Mouse (Mus musculus) layer of hippocampus, adult 9-11 months (tissue): ENCODE results near the gene Nxph4.
A peak's percentile ranks its signal among the peaks of the same experiment; 100 is the strongest.

Source experiments
- DNase-seq: peaks from one replicate; pipeline ENCODE4 v3.0.0; 2022

Nxph4 gene

GRCm38 (mm10) chr10:127542084-127542483 lies 7.7 kb upstream of the Nxph4 start:
- DNase-seq = peak; percentile 84

DNA sequence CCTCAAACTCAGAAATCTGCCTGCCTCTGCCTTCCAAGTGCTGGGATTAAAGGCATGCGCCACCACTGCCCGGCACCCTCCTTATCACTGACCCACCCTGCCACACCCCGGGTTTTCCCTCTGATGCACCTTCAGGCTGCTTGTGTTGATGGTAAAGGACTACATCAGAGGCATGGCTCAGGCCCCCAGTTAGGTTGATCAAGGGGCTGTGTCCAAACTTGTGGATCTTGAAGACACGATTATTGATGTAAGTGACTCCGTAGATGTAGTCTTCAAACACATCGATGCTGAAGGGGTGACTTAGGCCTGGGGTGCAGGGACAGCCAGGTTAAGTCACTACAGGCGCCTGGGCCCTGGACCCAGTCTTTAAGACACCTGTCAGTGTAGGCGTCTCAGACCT lies 7.2 kb upstream of the Nxph4 start:
- DNase-seq = no peak

DNA sequence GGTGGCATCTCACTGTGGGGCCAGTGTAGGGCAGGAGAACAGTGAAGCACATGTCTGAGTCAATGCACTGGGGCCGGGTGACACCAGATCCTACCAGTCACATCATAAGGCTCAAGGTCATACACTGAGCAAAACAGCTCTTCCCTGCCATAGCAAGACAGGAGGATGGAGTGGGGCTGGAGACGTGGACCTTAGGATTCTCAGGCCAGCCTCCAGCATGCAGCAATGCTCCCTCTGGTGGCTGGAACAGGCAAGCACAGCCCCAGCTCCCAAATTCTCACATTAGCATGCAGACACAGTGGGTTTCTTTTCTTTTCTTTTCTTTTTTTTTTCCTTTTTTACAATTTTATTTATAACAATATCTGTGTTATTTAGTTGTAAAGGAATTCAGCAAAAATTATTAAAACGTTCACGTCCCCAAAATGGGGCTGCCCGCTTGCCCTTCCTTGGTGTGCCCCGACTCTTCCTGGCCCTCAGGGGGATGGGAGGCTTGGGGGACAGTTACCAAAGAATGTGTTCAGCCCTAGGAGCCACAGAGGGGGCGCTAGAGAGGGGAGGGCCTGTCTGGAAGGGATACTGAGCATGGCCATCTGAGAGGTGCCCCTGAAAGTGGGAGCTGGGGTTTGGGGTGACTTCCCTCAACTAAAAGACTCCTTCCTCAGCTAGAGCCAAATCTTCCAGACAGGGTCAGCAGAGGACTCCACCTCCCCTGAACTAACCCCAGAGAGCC lies 3.7 kb upstream of the Nxph4 start:
- peak; percentile 80 for DNase-seq

DNA sequence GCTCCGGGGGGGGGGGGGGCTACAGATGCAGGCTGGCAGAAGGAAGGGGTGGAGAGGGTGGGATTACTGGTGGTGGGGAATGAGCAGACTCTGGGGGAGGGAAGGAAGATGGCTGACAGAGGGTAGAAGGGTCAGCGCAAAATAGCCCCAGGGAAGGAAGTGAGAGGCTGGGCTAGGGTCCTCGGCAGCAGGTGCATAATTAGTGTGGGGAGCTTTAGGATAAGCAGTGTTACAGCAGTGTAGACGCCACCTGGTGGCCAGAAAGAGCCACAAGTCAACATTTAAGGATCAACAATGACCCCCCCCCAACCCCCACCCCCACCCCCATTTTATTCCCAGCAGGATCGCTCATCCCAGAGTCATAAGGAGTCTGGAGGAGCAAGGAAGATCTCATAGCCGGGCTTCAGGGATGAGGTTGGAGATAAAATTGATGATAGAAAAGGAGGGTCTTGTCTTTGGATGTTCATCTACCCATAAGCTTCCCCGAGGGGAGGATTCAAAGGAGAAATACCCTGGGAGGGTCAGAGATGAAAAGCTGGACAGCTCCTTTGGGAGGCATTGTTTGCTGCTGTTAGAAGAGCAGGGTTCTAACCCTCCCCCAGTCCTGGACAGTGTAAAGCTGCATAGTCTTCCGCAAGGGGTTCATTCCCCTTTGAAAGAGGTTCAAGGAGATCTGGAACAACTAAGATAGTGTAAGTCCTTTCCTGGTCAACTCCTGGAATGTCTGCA lies 2.4 kb upstream of the Nxph4 start:
- no peak for DNase-seq

DNA sequence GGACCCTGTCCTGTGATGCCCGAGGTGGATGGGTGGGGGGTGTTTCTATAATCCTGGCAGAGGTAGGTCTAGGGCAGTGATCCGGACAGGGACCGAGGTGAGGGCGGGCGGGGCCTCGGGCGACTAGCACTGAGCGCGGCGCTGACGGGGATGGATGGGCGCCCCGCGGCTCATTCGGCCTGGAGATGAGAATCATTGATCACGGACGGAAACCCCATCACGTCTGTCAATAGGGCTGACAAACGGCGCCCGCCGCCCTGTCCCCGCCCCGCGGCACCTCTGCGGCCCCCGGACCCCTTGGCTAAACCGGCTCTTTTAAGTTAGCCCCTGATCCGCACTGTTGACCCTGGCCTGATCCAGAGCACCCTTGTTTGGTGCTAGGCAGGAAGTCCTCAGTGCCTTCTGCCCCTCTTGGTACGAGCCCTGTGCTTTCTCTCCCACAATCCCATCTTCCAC lies 598 bp upstream of the Nxph4 start:
- DNase-seq = no peak

DNA sequence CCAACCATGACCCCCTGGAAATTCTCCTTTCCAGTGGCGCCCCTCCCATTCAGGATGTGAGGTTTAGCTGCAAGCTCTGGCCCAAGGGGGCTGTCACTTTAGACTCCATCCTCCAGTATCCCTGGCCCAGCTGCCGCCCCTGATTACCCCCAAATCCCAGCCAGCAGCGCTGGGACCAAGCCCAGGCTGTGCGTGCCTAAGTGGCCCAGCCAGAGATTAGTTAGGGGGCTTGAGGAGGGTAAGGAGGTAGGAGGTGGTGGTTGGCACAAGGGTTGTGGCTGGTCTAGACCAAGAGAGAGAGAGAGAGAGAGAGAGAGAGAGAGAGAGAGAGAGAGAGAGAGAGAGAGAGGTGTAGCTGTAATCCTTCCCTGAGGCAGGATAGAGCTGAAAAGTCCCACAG lies 2.8 kb downstream of the Nxph4 start:
- DNase-seq = no peak

GRCm38 (mm10) chr10:127530945-127531344 lies 3.4 kb downstream of the Nxph4 start:
- no peak for DNase-seq

DNA sequence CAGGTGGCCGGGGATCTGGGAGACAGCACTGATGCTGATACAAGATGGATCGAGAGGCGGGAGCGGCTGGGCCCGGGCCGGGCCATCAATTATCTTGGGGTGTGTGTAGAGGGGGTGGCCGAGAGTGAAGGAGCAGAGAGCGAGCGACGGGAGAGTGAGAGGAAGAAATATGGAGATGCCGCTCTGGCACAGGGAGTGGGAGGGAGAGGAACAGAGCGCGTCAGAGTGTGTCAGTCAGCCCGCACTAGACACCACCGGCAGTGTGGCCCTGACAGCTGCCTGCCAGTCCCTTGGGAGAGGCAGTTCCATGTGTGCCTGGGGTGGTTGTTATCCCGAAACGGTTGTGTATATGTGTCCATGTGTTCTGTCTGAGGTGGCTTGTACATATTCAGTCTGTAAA lies 6.9 kb downstream of the Nxph4 start:
- DNase-seq = no peak

- DNase-seq = no peak
Measured at GRCm38 (mm10) chr10:127526681-127527080, 7.7 kb downstream of the Nxph4 start.

DNA sequence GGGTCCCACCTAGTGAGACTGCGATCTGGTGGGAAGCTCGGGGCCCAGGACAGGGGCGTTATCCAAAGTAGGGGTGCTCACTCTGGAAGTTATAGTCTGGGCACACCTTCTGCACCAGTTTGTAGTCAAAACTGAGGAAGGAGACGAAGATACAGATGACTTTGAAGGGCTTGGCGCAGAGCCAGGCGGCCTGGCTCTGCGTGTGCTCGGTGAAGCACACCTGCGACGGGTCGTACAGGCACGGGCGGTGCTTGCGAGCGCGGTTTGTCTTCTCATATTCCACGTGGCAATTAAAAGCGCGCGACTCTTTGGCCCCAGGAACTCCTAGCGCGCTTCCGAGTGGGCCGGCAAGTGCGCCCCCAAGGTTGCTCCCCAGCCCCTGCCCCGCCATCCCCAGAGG lies 8.3 kb downstream of the Nxph4 start:
- DNase-seq = no peak

GRCm38 (mm10) chr10:127524646-127525255 lies 9.6 kb downstream of the Nxph4 start:
- DNase-seq = no peak

DNA sequence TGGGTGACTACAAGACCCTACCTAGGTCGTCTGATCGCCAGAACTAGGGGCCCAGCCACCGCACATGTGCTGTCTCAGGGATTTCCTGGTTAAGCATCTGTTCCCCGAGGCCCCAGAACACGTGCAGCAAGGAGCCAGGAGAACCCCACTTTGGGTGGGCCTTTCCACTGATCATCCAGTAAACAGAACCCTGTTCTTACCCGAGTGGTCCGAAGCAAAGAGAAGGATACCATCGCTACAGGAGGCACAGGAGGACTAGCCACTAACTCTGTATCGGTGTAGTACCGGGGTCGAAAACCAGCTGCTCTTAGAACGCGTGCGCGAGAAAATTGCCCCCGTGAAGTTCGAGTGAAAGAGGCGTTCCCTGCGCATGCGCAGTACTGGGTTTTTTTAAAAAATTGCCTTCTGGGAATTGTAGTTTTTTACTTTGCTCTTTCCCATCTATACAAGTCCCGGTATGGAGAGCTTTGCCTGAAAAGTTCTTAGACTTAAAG lies 12.2 kb downstream of the Nxph4 start, which contains the start of gene Shmt2:
Gene Shmt2, minus strand, starts transcription at position 357 of the 494 bp plus-strand sequence.
- DNase-seq = peak; percentile 87

GRCm38 (mm10) chr10:127521611-127522080 lies 12.7 kb downstream of the Nxph4 start:
- DNase-seq = no peak

- DNase-seq = no peak
Measured at GRCm38 (mm10) chr10:127520714-127521357, 13.5 kb downstream of the Nxph4 start.

GRCm38 (mm10) chr10:127519903-127520713 lies 14.3 kb downstream of the Nxph4 start:
- DNase-seq = no peak

DNA sequence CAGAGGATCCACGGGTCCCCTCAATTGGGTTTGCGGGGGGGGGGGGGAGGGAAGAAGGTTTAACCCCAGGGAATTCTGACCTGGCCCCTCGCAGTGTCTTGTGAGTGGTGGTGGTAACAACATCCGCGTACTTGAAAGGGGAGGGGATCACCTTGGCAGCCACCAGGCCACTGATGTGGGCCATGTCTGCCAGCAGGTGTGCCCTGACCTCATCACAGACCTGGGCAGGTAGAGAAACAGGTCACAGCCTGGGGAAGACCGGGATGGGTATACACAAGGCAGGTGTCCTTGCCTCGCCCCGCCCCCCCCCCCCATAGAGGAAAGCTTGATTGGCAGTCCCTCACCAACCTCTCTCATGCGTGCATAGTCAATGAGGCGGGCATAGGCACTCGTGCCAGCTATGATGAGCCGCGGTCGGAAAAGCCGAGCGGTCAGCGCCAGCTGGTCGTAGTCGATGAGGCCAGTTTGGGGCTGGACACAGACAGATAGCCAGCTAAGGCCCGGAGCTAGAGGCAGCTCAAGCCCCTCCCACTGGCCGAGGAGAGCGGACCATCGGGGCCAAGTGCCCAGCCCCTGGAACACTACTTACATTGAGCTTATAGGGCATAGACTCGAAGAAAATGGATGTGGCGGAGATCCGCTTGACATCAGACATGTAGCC lies 15.2 kb downstream of the Nxph4 start:
- DNase-seq = no peak

GRCm38 (mm10) chr10:127517941-127518340 lies 16.4 kb downstream of the Nxph4 start:
- no peak for DNase-seq

DNA sequence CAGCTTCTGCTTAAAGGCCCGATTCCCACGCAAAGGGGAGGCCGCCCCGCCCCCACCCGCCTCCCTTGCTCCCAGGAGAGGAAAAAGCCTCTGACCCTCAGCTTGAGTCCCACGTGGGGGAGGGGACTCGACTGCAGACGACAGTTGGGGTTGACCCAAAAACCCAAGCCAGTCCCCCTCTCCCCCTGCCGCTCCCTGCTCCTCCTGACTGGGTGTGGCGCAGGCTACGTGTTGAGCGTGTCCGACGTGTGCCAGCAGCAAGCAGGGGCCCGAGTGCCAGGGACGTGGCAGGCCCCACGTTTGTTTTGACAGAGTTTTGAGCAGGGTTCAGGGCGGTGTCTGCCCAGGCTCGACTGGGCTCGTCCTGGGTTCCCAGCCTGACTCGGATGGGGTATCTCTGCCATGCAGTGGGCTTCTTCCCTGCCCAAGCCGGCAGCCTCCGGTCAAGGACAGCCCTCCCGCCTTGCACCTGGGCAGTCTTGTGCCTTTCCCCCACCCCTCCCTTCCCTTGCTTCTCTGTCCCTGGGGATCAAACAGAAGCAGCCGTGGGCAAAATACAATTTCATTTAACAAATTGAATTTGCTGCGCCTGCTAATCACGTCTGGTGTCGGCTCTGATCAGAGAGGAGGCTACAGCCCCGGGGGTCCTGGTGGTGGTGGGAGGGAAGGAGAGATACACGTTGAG lies 17.6 kb downstream of the Nxph4 start:
- no peak for DNase-seq

- DNase-seq = no peak
Measured at GRCm38 (mm10) chr10:127515983-127516459, 18.3 kb downstream of the Nxph4 start.

- DNase-seq = no peak
Measured at GRCm38 (mm10) chr10:127515271-127515982, 18.9 kb downstream of the Nxph4 start.
